Mouse (Mus musculus) thymus, adult 2 months (tissue): ENCODE measurements at regions not wholly inside any gene's neighbourhood (a gene's known extent, or its start where the extent isn't known, plus 50 kb on each side); places are given as distances from the start of the nearest gene placed in this dataset.

ENCODE experiments used
- CTCF ChIP-seq: fragments of 200-500 bp; IDR thresholded peaks from 2 replicates; pipeline ENCODE4 v1.5.1; 2012; ENCODE audit warnings: mild to moderate bottlenecking, control low read depth, low read length, moderate library complexity, borderline replicate concordance; ENCODE audit not compliant: control insufficient read depth, poor library complexity, insufficient read depth; ENCODE audit errors: extremely low read depth
- POLR2A ChIP-seq: fragments of 200-500 bp; IDR thresholded peaks from 2 replicates; pipeline ENCODE4 v1.6.1; 2012; ENCODE audit warnings: mild to moderate bottlenecking, low read length, control low read depth, moderate library complexity; ENCODE audit not compliant: control insufficient read depth, poor library complexity, insufficient read depth; ENCODE audit errors: extremely low read depth

- TF ChIP-seq CTCF: no peak
- TF ChIP-seq POLR2A: no peak
Observed at GRCm38 (mm10) chr10:23715511-23715910, 71.6 kb downstream of the Rps12 start.
